Mouse (Mus musculus) kidney, embryonic 16.5 days (tissue): Measurements from ENCODE around the gene Plekha4. TPM values are rescaled to one million over a fixed set of nuclear protein-coding genes. Genes with fewer than 3 reads are reported as not detected.
"Not testable (repeated sequence)": the region's sequence is repeated elsewhere in the genome, so short reads cannot be mapped to it uniquely, and the experiment has no call there.

Experiments used
- ATAC-seq: fragments of 200-750 bp; cut with Nextera tagmentation; 2 replicates; pipeline ENCODE4 v1.8.0; 2017; ENCODE audit warnings: moderate TSS enrichment; ENCODE audit not compliant: low FRiP score, low TSS enrichment
- H3K27ac ChIP-seq: fragments of 300-500 bp; sonication (generic); 2 replicates; pipeline ENCODE4 v1.5.1; 2014; ENCODE audit warnings: low read length
- H3K27me3 ChIP-seq: fragments of 300-500 bp; sonication (generic); 2 replicates; pipeline ENCODE4 v1.6.1; 2014; ENCODE audit warnings: low read length, control low read depth, mixed read lengths; ENCODE audit not compliant: insufficient read depth
- H3K36me3 ChIP-seq: fragments of 300-500 bp; sonication (generic); 2 replicates; pipeline ENCODE4 v1.6.1; 2014; ENCODE audit warnings: low read length, control low read depth, mixed read lengths; ENCODE audit not compliant: insufficient read depth
- H3K4me1 ChIP-seq: fragments of 300-500 bp; sonication (generic); 2 replicates; pipeline ENCODE4 v1.6.1; 2014; ENCODE audit warnings: low read length, control low read depth, mixed read lengths; ENCODE audit not compliant: insufficient read depth
- H3K4me2 ChIP-seq: fragments of 300-500 bp; sonication (generic); replicated peaks from 2 replicates; pipeline ENCODE4 v1.6.1; 2014; ENCODE audit warnings: low read depth, low read length
- H3K4me3 ChIP-seq: fragments of 300-500 bp; sonication (generic); 2 replicates; pipeline ENCODE4 v1.5.1; 2014; ENCODE audit warnings: mild to moderate bottlenecking, low read length
- H3K9ac ChIP-seq: fragments of 300-500 bp; sonication (generic); replicated peaks from 2 replicates; pipeline ENCODE4 v1.6.1; 2014; ENCODE audit warnings: low read length
- H3K9me3 ChIP-seq: fragments of 300-500 bp; sonication (generic); 2 replicates; pipeline ENCODE4 v1.6.1; 2016; ENCODE audit warnings: low read length, control low read depth
- WGBS: fragments of 180-500 bp; shearing (Covaris S2); extraction: QIAGEN DNeasy Blood & Tissue Kit; methylation state at CpG from one replicate; pipeline ENCODE4 v1.1.7; 2014; 5-methylcytosine and 5-hydroxymethylcytosine counted together
- polyA plus RNA-seq: library from polyadenylated mRNA; unstranded; fragments of >200 nt; fragmentation: Nextera tagmentation; extraction: Ambion mirVana; gene quantifications from 2 replicates; pipeline ENCODE4 v1.2.1, GENCODE M21; 2015

Plekha4 gene
- 4.4 and 5.3 TPM in 2 replicates for polyA plus RNA-seq

DNA sequence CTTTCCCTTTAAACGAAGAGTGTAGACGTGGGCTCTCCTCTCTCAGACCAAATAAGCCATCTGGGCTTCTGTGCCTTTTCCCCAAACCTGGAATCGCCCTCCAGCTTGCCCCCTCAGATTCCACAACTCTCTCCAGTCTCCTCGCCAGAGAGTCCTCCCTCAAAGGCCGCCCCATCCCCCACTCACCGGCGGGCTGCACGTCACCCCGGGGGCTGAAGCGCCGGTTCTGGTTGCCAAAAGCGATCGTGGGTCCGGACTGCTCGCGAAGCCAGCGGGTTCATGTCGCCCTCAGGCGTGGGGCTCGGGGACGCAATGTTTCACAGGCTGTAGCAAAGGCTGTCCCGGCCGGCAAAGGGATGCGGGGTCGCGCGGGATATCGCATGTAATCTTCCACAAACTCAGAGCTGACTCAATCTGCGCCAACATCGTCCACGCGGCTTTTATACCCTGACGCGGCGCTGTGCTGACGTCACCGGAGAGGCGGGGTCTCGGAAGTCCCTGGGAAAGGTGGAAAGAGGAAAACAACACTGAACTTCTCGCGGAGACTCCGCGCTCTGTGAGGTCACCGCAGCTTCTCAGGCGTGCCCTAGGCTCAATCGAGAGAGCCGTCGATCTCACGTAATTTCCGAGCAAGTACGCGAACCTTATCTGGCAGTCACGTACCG lies at the start of gene Plekha4, which contains the start of gene Ppp1r15a:
Gene Plekha4 (plus strand): TSS at position 522 of the 665 bp plus-strand sequence.
Gene Ppp1r15a (minus strand): TSS at position 460 of the 665 bp plus-strand sequence.
- H3K4me1 ChIP-seq, result peaks cover 54% of the 10 kb centered on the region
- H3K27ac ChIP-seq, result peak within 1 kb of the TSS; percentile 85
- under 1% methylated on average over 54 of the region's 54 CpGs for WGBS
- H3K9me3 ChIP-seq, result no peaks in the 10 kb centered on the region
- H3K9ac ChIP-seq, result peak within 1 kb of the TSS; percentile 80
- H3K27me3 ChIP-seq, result no peaks in the 10 kb centered on the region
- peak; percentile 81 for ATAC-seq
- peak within 1 kb of the TSS; percentile 89 for H3K4me2 ChIP-seq
- H3K4me3 ChIP-seq, result peak within 1 kb of the TSS; percentile 76
- H3K36me3 ChIP-seq, result no peaks in the 10 kb centered on the region

DNA sequence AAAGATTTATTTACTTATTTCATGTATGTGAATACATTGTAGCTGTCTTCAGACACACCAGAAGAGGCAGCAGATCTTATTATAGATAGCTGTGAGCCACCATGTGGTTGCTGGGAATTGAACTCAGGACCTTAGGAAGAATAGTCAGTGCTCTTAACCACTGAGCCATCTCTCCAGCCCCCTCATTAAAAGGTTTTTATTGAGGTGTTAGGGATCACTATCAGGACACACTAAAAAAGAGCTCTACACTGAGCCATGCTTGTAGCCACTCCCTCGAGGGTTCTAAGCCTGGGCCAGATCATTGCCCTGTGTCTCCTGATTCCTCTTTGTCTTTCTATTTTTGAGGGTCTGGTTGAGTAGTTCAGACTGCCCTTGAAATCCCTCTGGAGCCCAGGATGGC lies 49.7 kb upstream of the Plekha4 start:
- Histone ChIP-seq H3K9me3 (no peaks in the 10 kb centered on the region), H3K27me3 (no peaks in the 10 kb centered on the region), H3K4me2 (no peak overlapping the region), H3K36me3 (no peaks in the 10 kb centered on the region), H3K4me1 (peaks cover 3% of the 10 kb centered on the region; the same call in 1 of the 2 replicates), H3K9ac (no peak overlapping the region), H3K27ac (no peak overlapping the region), H3K4me3 (no peak overlapping the region)
- 57% methylated on average over 1 of the region's 1 CpGs for WGBS
- no peak for ATAC-seq

DNA sequence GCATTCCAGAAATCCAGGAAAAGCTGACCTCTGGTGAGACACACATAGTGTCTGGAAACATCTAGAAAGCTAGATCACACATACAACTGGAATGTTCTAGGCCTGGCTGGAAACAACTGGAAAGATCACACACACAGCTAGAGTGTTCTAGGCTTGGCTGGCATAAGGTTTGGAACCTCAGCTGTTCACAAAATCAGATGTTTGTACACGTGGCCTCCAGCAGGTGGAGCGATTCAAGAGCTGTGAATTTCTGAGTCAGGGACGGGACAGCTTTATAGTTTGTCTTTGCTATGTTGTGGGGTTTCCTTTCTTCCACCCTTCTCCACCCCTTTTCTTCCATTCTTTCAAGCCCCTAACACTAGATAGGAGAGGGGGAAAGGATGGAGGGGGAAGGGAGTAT lies 49.1 kb upstream of the Plekha4 start:
- no peak for ATAC-seq
- Histone ChIP-seq H3K4me1 (peaks cover 3% of the 10 kb centered on the region; the same call in 1 of the 2 replicates), H3K9ac (no peak overlapping the region), H3K27ac (no peak overlapping the region), H3K36me3 (no peaks in the 10 kb centered on the region), H3K9me3 (no peaks in the 10 kb centered on the region), H3K27me3 (no peaks in the 10 kb centered on the region), H3K4me2 (no peak overlapping the region), H3K4me3 (no peak overlapping the region)
- WGBS, result 2% methylated on average over 3 of the region's 3 CpGs

DNA sequence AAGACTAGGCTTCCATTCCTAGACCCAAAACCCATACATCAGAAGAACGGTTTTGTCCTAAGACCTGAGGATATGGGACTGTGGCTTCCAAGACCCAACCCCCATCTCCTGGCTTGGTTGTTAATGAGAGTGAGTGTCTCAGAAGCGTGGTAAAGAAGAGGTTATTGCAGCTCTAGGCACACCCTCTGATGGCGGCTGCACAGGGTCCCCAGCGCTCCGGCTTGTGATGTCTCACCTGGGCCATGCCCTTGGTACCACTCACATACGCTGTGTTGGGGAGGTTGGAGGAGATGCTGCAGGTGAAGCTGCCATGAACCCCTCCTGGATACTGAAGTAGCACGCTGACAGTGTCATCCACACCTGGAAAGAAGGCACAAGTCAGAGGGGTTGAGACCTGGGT lies 47.4 kb upstream of the Plekha4 start:
- H3K9me3 ChIP-seq, result no peaks in the 10 kb centered on the region
- 93% methylated on average over 7 of the region's 7 CpGs for WGBS
- H3K4me1 ChIP-seq, result peaks cover 3% of the 10 kb centered on the region; the same call in 1 of the 2 replicates
- no peaks in the 10 kb centered on the region for H3K27me3 ChIP-seq
- H3K36me3 ChIP-seq, result no peaks in the 10 kb centered on the region
- no peak overlapping the region for H3K27ac ChIP-seq
- H3K4me3 ChIP-seq, result no peak overlapping the region
- no peak overlapping the region for H3K4me2 ChIP-seq
- no peak overlapping the region for H3K9ac ChIP-seq
- ATAC-seq, result no peak

DNA sequence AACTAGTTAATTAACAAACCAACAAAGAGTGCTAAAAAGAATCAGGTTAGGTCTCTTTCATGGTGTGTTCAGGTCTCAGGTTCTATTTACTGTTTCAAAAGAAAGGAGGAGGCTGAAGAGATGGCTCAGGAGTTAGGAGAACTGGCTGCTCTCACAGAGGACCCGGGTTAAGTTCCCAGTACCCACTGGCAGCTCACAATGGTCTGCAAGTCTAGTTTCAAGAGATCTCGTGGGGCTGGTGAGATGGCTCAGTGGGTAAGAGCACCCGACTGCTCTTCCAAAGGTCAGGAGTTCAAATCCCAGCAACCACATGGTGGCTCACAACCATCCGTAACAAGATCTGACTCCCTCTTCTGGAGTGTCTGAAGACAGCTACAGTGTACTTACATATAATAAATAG lies 45.8 kb upstream of the Plekha4 start:
- H3K27me3 ChIP-seq, H3K4me1 ChIP-seq, H3K4me3 ChIP-seq, H3K9me3 ChIP-seq, H3K4me2 ChIP-seq, H3K36me3 ChIP-seq, H3K9ac ChIP-seq, H3K27ac ChIP-seq, ATAC-seq: not testable (repeated sequence)
- WGBS, result 67% methylated on average over 3 of the region's 4 CpGs

DNA sequence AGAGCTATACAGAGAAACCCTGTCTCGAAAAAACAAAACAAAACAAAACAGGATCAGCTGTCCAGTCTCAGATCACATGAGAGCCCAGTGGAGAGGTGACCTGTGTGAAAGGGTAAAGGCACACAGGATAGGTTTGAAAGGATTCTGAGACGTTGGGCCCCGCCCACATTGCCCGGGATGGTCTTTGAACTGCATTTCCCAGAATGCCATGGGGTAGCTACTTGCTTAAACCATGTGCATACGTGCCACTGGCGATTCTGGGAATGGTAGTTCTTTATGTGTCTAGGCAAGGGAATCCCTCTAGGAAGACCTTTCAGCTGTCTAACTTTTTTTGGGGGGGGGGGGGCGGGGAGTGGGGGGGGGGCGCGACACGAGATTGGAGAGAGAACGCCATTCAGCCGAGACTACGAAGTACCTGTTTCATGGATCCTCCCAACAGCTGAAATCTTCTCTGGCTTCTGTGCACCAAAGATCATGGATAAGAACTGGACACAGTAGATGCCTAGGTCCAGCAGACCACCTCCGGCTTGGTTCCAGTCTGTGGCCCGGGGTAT lies 44.7 kb upstream of the Plekha4 start, which contains the start of gene Tulp2:
Gene Tulp2 (plus strand): TSS at position 504 of the 554 bp plus-strand sequence.
- WGBS, result 51% methylated on average over 15 of the region's 15 CpGs
- H3K4me2 ChIP-seq, result no peak within 1 kb of the TSS
- peak; percentile 83 for ATAC-seq

DNA sequence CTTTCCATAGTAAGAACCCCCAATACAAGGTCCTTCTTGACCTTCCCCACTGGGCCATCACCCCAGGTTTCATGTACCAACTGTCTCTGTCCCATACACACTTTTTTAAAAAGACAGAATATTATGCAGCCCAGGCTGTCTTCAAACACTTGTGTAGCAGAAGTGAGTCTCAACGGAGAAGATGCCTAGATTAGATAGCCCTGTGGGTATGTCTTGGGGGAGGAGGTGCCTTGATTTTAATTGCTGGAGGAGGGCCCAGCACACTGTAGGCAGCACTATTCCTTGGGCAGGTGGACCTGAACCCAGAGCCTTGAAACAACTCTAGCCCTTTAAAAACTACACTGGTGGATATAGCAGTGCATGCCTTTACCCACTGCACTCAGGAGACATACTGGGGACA lies 44.0 kb upstream of the Plekha4 start:
- 86% methylated on average over 1 of the region's 1 CpGs for WGBS
- no peaks in the 10 kb centered on the region for H3K27me3 ChIP-seq
- no peak for ATAC-seq
- H3K9ac ChIP-seq, result no peak overlapping the region
- H3K9me3 ChIP-seq, result no peaks in the 10 kb centered on the region
- no peaks in the 10 kb centered on the region for H3K4me1 ChIP-seq
- no peaks in the 10 kb centered on the region for H3K36me3 ChIP-seq
- H3K4me2 ChIP-seq, result no peak overlapping the region
- H3K4me3 ChIP-seq, result no peak overlapping the region
- H3K27ac ChIP-seq, result no peak overlapping the region

More for the DNA sequence above, 44.7 kb upstream of the Plekha4 start, which contains the start of gene Tulp2:
- Histone ChIP-seq H3K27me3 (no peaks in the 10 kb centered on the region), H3K9me3 (no peaks in the 10 kb centered on the region), H3K36me3 (no peaks in the 10 kb centered on the region), H3K9ac (no peak within 1 kb of the TSS), H3K27ac (no peak within 1 kb of the TSS), H3K4me1 (no peaks in the 10 kb centered on the region), H3K4me3 (no peak within 1 kb of the TSS)

DNA sequence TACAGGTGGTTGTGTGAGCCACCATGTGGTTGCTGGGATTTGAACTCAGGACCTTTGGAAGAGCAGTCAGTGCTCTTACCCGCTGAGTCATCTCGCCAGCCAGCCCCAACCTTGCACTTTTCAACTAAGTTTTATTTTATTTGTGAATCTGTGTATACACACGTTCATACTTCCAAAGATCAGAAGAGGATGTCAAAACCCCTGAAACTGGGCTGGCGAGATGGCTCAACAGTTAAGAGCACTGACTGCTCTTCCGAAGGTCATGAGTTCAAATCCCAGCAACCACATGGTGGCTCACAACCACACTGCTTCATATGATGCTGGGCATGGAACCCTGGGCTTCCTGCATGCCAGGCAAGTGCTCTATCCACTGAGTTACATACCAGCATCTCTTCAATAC lies 41.1 kb upstream of the Plekha4 start:
- not testable (repeated sequence) for H3K27ac ChIP-seq, H3K9ac ChIP-seq, ATAC-seq, H3K27me3 ChIP-seq, H3K4me3 ChIP-seq, H3K4me2 ChIP-seq, H3K9me3 ChIP-seq, H3K36me3 ChIP-seq
- peaks cover 12% of the 10 kb centered on the region for H3K4me1 ChIP-seq
- 91% methylated on average over 5 of the region's 5 CpGs for WGBS

DNA sequence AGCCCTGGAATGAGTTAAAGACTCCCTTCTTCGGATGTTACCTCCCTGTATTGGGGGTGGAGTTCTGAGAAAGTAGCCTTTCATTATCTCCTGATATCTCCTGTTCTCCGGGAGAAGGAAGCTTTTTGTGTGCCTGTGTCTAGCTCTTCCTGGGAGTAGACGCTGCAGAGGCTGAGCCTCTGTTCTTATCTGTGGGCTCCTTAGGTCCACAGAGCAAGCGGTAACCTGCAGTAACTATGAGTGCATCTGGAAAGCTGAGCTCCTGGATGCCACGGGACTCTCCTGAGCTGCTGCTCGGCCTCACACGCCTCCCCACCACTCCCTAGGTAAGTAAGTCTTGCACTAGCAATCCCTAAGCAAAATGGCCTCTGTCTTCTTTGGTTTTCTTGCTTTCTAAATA lies 40.0 kb upstream of the Plekha4 start:
- H3K4me3 ChIP-seq, result no peak overlapping the region
- no peaks in the 10 kb centered on the region for H3K9me3 ChIP-seq
- 65% methylated on average over 7 of the region's 7 CpGs for WGBS
- no peaks in the 10 kb centered on the region for H3K27me3 ChIP-seq
- no peak overlapping the region for H3K4me2 ChIP-seq
- peaks cover 21% of the 10 kb centered on the region for H3K4me1 ChIP-seq
- no peak for ATAC-seq
- H3K27ac ChIP-seq, result no peak overlapping the region
- H3K9ac ChIP-seq, result no peak overlapping the region
- no peaks in the 10 kb centered on the region for H3K36me3 ChIP-seq

DNA sequence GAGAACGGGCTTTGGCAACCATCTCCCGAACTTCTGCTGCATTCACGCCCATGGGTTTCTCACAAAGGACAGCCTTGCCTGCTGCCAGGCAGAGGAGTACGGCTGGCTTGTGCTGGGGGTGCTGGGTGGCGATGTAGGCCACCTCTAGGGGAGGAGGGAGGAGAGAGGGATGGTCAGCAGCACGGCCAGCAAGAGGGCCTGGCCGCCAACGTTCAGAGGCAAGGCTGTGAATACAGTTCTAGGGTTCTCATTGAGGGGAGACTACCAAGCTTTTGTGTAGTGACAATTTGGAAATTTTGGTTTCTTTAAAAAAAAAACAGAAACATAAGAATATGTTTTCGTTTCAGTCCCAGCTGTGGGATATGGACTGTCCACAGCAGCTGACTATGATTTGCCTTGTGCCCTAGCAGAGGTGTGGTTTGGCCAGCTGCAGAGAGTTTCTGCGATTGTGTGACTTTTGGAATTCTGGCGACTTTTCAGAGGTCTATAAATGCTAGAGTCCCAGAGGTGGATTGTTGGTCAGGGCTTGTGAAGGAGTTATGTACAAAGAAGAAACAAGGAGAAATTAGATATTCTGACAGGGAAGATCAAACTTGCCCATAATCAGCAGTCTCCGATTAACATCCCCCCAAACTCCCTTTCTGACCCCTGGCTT lies 39.2 kb upstream of the Plekha4 start, which contains the start of gene Gm45808:
Gene Gm45808 (minus strand): TSS at position 51 of the 655 bp plus-strand sequence.
- Histone ChIP-seq H3K4me2 (no peak within 1 kb of the TSS), H3K4me3 (no peak within 1 kb of the TSS), H3K9me3 (no peaks in the 10 kb centered on the region), H3K36me3 (no peaks in the 10 kb centered on the region), H3K27ac (no peak within 1 kb of the TSS), H3K27me3 (no peaks in the 10 kb centered on the region), H3K4me1 (peaks cover 26% of the 10 kb centered on the region), H3K9ac (no peak within 1 kb of the TSS)
- no peak for ATAC-seq
- 79% methylated on average over 12 of the region's 12 CpGs for WGBS
